Mouse (Mus musculus) forebrain, embryonic 14.5 days (tissue): ENCODE data around the gene Ppp1r1b. TPM values are rescaled to one million over a fixed set of nuclear protein-coding genes. Genes with fewer than 3 reads are reported as not detected.
"Not testable (repeated sequence)": the region's sequence is repeated elsewhere in the genome, so short reads cannot be mapped to it uniquely, and the experiment has no call there.

Experiments used
- ATAC-seq: fragments of 200-750 bp; cut with Nextera tagmentation; 2 replicates; pipeline ENCODE4 v1.8.0; 2017; ENCODE audit warnings: mild to moderate bottlenecking, moderate library complexity
- DNase-seq: peaks from one replicate; pipeline ENCODE4 v3.0.0-alpha.2; 2015; ENCODE audit warnings: low spot score
- H3K27ac ChIP-seq: fragments of 300-500 bp; sonication (generic); 2 replicates; pipeline ENCODE4 v1.5.1; 2014; ENCODE audit warnings: low read depth, mild to moderate bottlenecking, control low read depth, low read length, moderate library complexity
- H3K27me3 ChIP-seq: fragments of 300-500 bp; sonication (generic); replicated peaks from 2 replicates; pipeline ENCODE4 v1.6.1; 2014; ENCODE audit warnings: low read length, control low read depth, mixed read lengths; ENCODE audit not compliant: control insufficient read depth, insufficient read depth
- H3K36me3 ChIP-seq: fragments of 300-500 bp; sonication (generic); 2 replicates; pipeline ENCODE4 v1.6.1; 2014; ENCODE audit warnings: low read length, control low read depth; ENCODE audit not compliant: control insufficient read depth, insufficient read depth
- H3K4me1 ChIP-seq: fragments of 300-500 bp; sonication (generic); 2 replicates; pipeline ENCODE4 v1.6.1; 2014; ENCODE audit warnings: antibody characterized with exemption, low read length, control low read depth; ENCODE audit not compliant: control insufficient read depth, insufficient read depth
- H3K4me2 ChIP-seq: fragments of 300-500 bp; sonication (generic); 2 replicates; pipeline ENCODE4 v1.6.1; 2014; ENCODE audit warnings: mild to moderate bottlenecking, control low read depth, low read length
- H3K4me3 ChIP-seq: fragments of 300-500 bp; sonication (generic); 2 replicates; pipeline ENCODE4 v1.5.1; 2014; ENCODE audit warnings: low read depth, low read length, control low read depth
- H3K9ac ChIP-seq: fragments of 300-500 bp; sonication (generic); 2 replicates; pipeline ENCODE4 v1.6.1; 2014; ENCODE audit warnings: mild to moderate bottlenecking, low read length, control low read depth, moderate library complexity
- H3K9me3 ChIP-seq: fragments of 300-500 bp; sonication (generic); replicated peaks from 2 replicates; pipeline ENCODE4 v1.6.1; 2016; ENCODE audit warnings: low read length, control low read depth, mixed read lengths; ENCODE audit not compliant: control insufficient read depth
- WGBS: fragments of 180-500 bp; shearing (Covaris S2); extraction: QIAGEN DNeasy Blood & Tissue Kit; methylation state at CpG from one replicate; pipeline ENCODE4 v1.1.7; 2014; 5-methylcytosine and 5-hydroxymethylcytosine counted together
- polyA plus RNA-seq: library from polyadenylated mRNA; unstranded; fragments of >200 nt; fragmentation: Nextera tagmentation; extraction: Ambion mirVana; gene quantifications from 2 replicates; pipeline ENCODE4 v1.2.1, GENCODE M21; 2014

The Ppp1r1b gene
- polyA plus RNA-seq, 1 experiment from 2014 or later, result 33.1 TPM

- ATAC-seq (no peak), DNase-seq (no peak)
- Histone ChIP-seq H3K36me3 (peaks cover 43% of the 10 kb centered on the region), H3K27me3 (0 out of 2 replicates have a peak, but pooled peaks cover 2% of the 10 kb centered on the region), H3K9ac (no peak overlapping the region), H3K9me3 (no peaks in the 10 kb centered on the region), H3K4me1 (no peaks in the 10 kb centered on the region), H3K27ac (no peak overlapping the region), H3K4me2 (no peak overlapping the region), H3K4me3 (no peak overlapping the region)
- 89% methylated on average over 2 of the region's 2 CpGs for WGBS
Observed at GRCm38 (mm10) chr11:98381651-98382050, 33.4 kb downstream of the Ppp1r1b start.

- not testable (repeated sequence) for H3K9me3 ChIP-seq, H3K9ac ChIP-seq, H3K4me3 ChIP-seq, DNase-seq, H3K4me1 ChIP-seq, H3K27me3 ChIP-seq, ATAC-seq, H3K27ac ChIP-seq, H3K4me2 ChIP-seq
- WGBS, result 44% methylated on average over 2 of the region's 2 CpGs
- peaks cover 36% of the 10 kb centered on the region for H3K36me3 ChIP-seq
Observed at GRCm38 (mm10) chr11:98382405-98382804, 34.2 kb downstream of the Ppp1r1b start.

- WGBS, result 63% methylated on average over 14 of the region's 14 CpGs
- ATAC-seq (no peak), DNase-seq (no peak)
- H3K9ac ChIP-seq, result no peak within 1 kb of the TSS
- H3K27ac ChIP-seq, result no peak within 1 kb of the TSS
- peaks cover 25% of the 10 kb centered on the region for H3K36me3 ChIP-seq
- no peaks in the 10 kb centered on the region for H3K4me1 ChIP-seq
- no peaks in the 10 kb centered on the region for H3K9me3 ChIP-seq
- H3K4me3 ChIP-seq, result no peak within 1 kb of the TSS
- 0 out of 2 replicates have a peak, but pooled peaks cover 7% of the 10 kb centered on the region for H3K27me3 ChIP-seq
- H3K4me2 ChIP-seq, result no peak within 1 kb of the TSS
Observed at GRCm38 (mm10) chr11:98383261-98384030, 35.2 kb downstream of the Ppp1r1b start, which contains the start of gene Tcap. Gene Tcap, plus strand, starts transcription at chr11:98383811.

- WGBS, result 71% methylated on average over 20 of the region's 20 CpGs
- Histone ChIP-seq H3K4me3 (no peak overlapping the region), H3K9ac (no peak overlapping the region), H3K36me3 (peaks cover 18% of the 10 kb centered on the region), H3K4me2 (no peak overlapping the region), H3K9me3 (no peaks in the 10 kb centered on the region), H3K27ac (no peak overlapping the region), H3K27me3 (0 out of 2 replicates have a peak, but pooled peaks cover 7% of the 10 kb centered on the region), H3K4me1 (no peaks in the 10 kb centered on the region)
- DNase-seq, result no peak
- no peak for ATAC-seq
Observed at GRCm38 (mm10) chr11:98384216-98384615, 36.0 kb downstream of the Ppp1r1b start.

GRCm38 (mm10) chr11:98384721-98385637, 36.8 kb downstream of the Ppp1r1b start:
- Histone ChIP-seq H3K9me3 (no peaks in the 10 kb centered on the region), H3K27ac (no peak overlapping the region), H3K4me1 (no peaks in the 10 kb centered on the region), H3K4me2 (no peak overlapping the region), H3K9ac (no peak overlapping the region), H3K4me3 (no peak overlapping the region), H3K27me3 (0 out of 2 replicates have a peak, but pooled peaks cover 7% of the 10 kb centered on the region), H3K36me3 (peaks cover 10% of the 10 kb centered on the region; the same call in 1 of the 2 replicates)
- DNase-seq (no peak), ATAC-seq (no peak)
- WGBS, result 63% methylated on average over 8 of the region's 8 CpGs

GRCm38 (mm10) chr11:98385638-98386585, 37.7 kb downstream of the Ppp1r1b start, which contains the start of gene Pnmt:
Gene Pnmt, plus strand, starts transcription at chr11:98386450.
- 0 out of 2 replicates have a peak, but pooled peaks cover 7% of the 10 kb centered on the region for H3K27me3 ChIP-seq
- H3K36me3 ChIP-seq, result peaks cover 1% of the 10 kb centered on the region; the same call in 1 of the 2 replicates
- ATAC-seq, result no peak
- WGBS, result 60% methylated on average over 23 of the region's 25 CpGs
- H3K4me2 ChIP-seq, result no peak within 1 kb of the TSS
- no peak within 1 kb of the TSS for H3K4me3 ChIP-seq
- H3K27ac ChIP-seq, result no peak within 1 kb of the TSS
- no peak for DNase-seq
- no peak within 1 kb of the TSS for H3K9ac ChIP-seq
- no peaks in the 10 kb centered on the region for H3K9me3 ChIP-seq
- H3K4me1 ChIP-seq, result no peaks in the 10 kb centered on the region

GRCm38 (mm10) chr11:98386596-98386995, 38.4 kb downstream of the Ppp1r1b start:
- no peak overlapping the region for H3K27ac ChIP-seq
- 0 out of 2 replicates have a peak, but pooled peaks cover 7% of the 10 kb centered on the region for H3K27me3 ChIP-seq
- 17% methylated on average over 24 of the region's 24 CpGs for WGBS
- no peak for ATAC-seq
- no peak overlapping the region for H3K9ac ChIP-seq
- no peaks in the 10 kb centered on the region for H3K36me3 ChIP-seq
- no peaks in the 10 kb centered on the region for H3K9me3 ChIP-seq
- no peaks in the 10 kb centered on the region for H3K4me1 ChIP-seq
- H3K4me3 ChIP-seq, result no peak overlapping the region
- H3K4me2 ChIP-seq, result no peak overlapping the region
- DNase-seq, result no peak

GRCm38 (mm10) chr11:98387056-98387577, 38.9 kb downstream of the Ppp1r1b start:
- Histone ChIP-seq H3K4me2 (no peak overlapping the region), H3K27ac (no peak overlapping the region), H3K4me1 (no peaks in the 10 kb centered on the region), H3K9ac (no peak overlapping the region), H3K4me3 (no peak overlapping the region), H3K27me3 (0 out of 2 replicates have a peak, but pooled peaks cover 7% of the 10 kb centered on the region), H3K36me3 (no peaks in the 10 kb centered on the region), H3K9me3 (no peaks in the 10 kb centered on the region)
- WGBS, result 63% methylated on average over 14 of the region's 14 CpGs
- DNase-seq (no peak), ATAC-seq (no peak)
